Mouse (Mus musculus) olfactory bulb, adult 2 months (tissue): ENCODE measurements around the gene Gm13283.

Experiments used
- CTCF ChIP-seq: fragments of 200-500 bp; IDR thresholded peaks from 2 replicates; pipeline ENCODE4 v1.5.1; 2012; ENCODE audit warnings: low read depth, mild to moderate bottlenecking, low read length, moderate library complexity; ENCODE audit not compliant: insufficient read depth
- POLR2A ChIP-seq: fragments of 200-500 bp; IDR thresholded peaks from 2 replicates; pipeline ENCODE4 v1.6.1; 2012; ENCODE audit warnings: mild to moderate bottlenecking, low read depth, low read length, moderate library complexity; ENCODE audit not compliant: insufficient read depth

GRCm38 (mm10) chr4:88714281-88714680, 45.6 kb upstream of the Gm13283 start:
- no peak for TF ChIP-seq POLR2A
- no peak for TF ChIP-seq CTCF
